Mouse (Mus musculus): Measurements from ENCODE around the gene Abca2. TPM values are rescaled to one million over a fixed set of nuclear protein-coding genes. Genes with fewer than 3 reads are reported as not detected.

Abca2 gene
- polyA plus RNA-seq, 1 experiment from 2014 or later, result 3.8 TPM

- 53% methylated on average over 1 of the region's 1 CpGs for WGBS
- Histone ChIP-seq H3K9ac (ENCODE audit: low read length) (no peak overlapping the region), H3K4me2 (ENCODE audit: low read length) (no peak overlapping the region), H3K36me3 (ENCODE audit: control insufficient read depth, insufficient read depth, low read length) (no peaks in the 10 kb centered on the region), H3K9me3 (ENCODE audit: control insufficient read depth, low read length) (no peaks in the 10 kb centered on the region), H3K4me1 (ENCODE audit: control insufficient read depth in 2 of 2, insufficient read depth in 2 of 2, low read length in 2 of 2) (peaks cover 9 to 18% of the 10 kb centered on the region in 2 experiments), H3K4me3 (ENCODE audit: control insufficient read depth in 1 of 2, insufficient read depth in 1 of 2, low read depth in 1 of 2, low read length in 2 of 2) (no peak overlapping the region), H3K27me3 (ENCODE audit: control insufficient read depth, insufficient read depth, low read length) (peaks cover 76% of the 10 kb centered on the region), H3K27ac (replicated peaks in 1 of 2; ENCODE audit: control insufficient read depth in 1 of 2, insufficient read depth in 1 of 2, low read depth in 2 of 2, low read length in 2 of 2) (no peak overlapping the region)
- ATAC-seq (ENCODE audit: insufficient number of reproducible peaks, insufficient read depth, low FRiP score, low read depth), result no peak
These were observed 31.5 kb upstream of the Abca2 start for GRCm38 (mm10) chr2:25397010-25397409.

DNA sequence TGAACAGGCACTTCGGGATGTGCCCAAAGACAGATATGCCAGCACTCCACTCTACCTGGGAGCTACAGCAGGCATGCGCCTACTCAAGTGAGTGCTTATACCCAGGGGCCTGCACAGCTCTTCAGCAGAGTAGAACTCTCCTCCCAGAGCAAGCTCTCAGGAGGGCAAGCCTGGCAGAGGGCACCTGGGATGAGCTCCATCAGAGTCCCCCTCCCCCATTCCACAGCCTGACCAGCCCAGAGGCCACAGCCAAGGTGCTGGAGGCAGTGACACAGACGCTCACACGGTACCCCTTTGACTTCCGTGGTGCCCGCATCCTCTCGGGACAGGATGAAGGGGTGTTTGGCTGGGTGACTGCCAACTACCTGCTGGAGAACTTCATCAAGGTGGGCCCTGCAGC lies 30.4 kb upstream of the Abca2 start:
- Histone ChIP-seq H3K4me1 (ENCODE audit: control insufficient read depth in 2 of 2, insufficient read depth in 2 of 2, low read length in 2 of 2) (peaks cover 9 to 24% of the 10 kb centered on the region in 2 experiments), H3K4me2 (ENCODE audit: low read length) (no peak overlapping the region), H3K27me3 (ENCODE audit: control insufficient read depth, insufficient read depth, low read length) (peaks cover 86% of the 10 kb centered on the region), H3K4me3 (ENCODE audit: control insufficient read depth in 1 of 2, insufficient read depth in 1 of 2, low read depth in 1 of 2, low read length in 2 of 2) (no peak overlapping the region), H3K9me3 (ENCODE audit: control insufficient read depth, low read length) (no peaks in the 10 kb centered on the region), H3K27ac (replicated peaks in 1 of 2; ENCODE audit: control insufficient read depth in 1 of 2, insufficient read depth in 1 of 2, low read depth in 2 of 2, low read length in 2 of 2) (no peak overlapping the region), H3K36me3 (ENCODE audit: control insufficient read depth, insufficient read depth, low read length) (no peaks in the 10 kb centered on the region), H3K9ac (ENCODE audit: low read length) (no peak overlapping the region)
- ATAC-seq (ENCODE audit: insufficient number of reproducible peaks, insufficient read depth, low FRiP score, low read depth), result no peak
- WGBS, result 86% methylated on average over 7 of the region's 7 CpGs

DNA sequence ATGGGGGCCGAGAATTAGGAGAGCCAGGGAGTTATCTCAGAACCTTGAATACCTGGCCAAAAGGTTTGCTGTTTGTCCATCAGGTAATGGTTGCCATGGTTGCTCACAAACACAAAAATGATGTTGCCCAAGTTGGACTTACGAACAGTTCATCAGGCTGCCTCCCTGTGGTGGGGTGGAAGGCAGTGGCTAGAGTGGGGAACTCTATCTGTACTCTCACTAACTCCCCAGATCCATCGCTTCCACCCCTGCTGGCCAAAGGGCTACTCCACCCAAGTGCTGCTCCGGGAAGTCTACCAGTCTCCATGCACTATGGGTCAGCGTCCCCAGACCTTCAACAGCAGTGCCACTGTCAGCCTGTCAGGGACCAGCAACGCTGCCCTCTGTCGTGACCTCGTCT lies 29.5 kb upstream of the Abca2 start, which contains the start of gene Npdc1:
Gene Npdc1, plus strand, starts transcription at position 301 of the 400 bp plus-strand sequence.
- peaks cover 96% of the 10 kb centered on the region for H3K27me3 ChIP-seq (ENCODE audit: control insufficient read depth, insufficient read depth, low read length)

DNA sequence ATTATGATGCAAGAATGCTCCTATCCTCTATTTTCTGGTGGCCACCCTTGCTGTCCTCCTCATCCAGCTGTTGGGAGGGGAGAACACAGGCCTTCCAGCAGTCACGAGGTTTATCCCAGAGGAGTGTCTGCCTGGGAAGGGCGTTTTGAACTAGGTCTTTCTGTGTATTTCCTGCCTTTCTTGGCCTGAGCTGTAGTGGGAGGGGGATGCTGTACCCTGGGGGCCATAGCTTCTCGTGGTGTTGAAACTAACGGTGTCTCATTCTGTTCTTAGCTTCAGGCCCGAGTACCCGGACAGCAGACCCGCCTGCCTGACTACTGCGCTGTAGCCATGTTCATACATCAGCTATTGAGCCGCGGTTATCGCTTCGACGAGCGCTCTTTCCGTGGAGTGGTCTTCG lies 28.2 kb upstream of the Abca2 start:
- Histone ChIP-seq H3K27ac (replicated peaks in 1 of 2; ENCODE audit: control insufficient read depth in 1 of 2, insufficient read depth in 1 of 2, low read depth in 2 of 2, low read length in 2 of 2) (no peak overlapping the region), H3K27me3 (ENCODE audit: control insufficient read depth, insufficient read depth, low read length) (peaks cover 93% of the 10 kb centered on the region), H3K4me3 (ENCODE audit: control insufficient read depth in 1 of 2, insufficient read depth in 1 of 2, low read depth in 1 of 2, low read length in 2 of 2) (no peak overlapping the region), H3K4me1 (ENCODE audit: control insufficient read depth in 2 of 2, insufficient read depth in 2 of 2, low read length in 2 of 2) (peaks cover 2 to 16% of the 10 kb centered on the region in 2 experiments; a peak in 3 of 4 replicates), H3K4me2 (ENCODE audit: low read length) (peak overlapping the region; percentile 22; the same call in 1 of the 2 replicates), H3K36me3 (ENCODE audit: control insufficient read depth, insufficient read depth, low read length) (no peaks in the 10 kb centered on the region), H3K9me3 (ENCODE audit: control insufficient read depth, low read length) (no peaks in the 10 kb centered on the region), H3K9ac (ENCODE audit: low read length) (no peak overlapping the region)
- ATAC-seq (ENCODE audit: insufficient number of reproducible peaks, insufficient read depth, low FRiP score, low read depth), result no peak
- WGBS, result 18% methylated on average over 16 of the region's 16 CpGs

More for the DNA sequence above, 29.5 kb upstream of the Abca2 start, which contains the start of gene Npdc1:
- no peak for ATAC-seq (ENCODE audit: insufficient number of reproducible peaks, insufficient read depth, low FRiP score, low read depth)
- 53% methylated on average over 8 of the region's 8 CpGs for WGBS
- Histone ChIP-seq H3K9ac (ENCODE audit: low read length) (no peak within 1 kb of the TSS), H3K4me3 (ENCODE audit: control insufficient read depth in 1 of 2, insufficient read depth in 1 of 2, low read depth in 1 of 2, low read length in 2 of 2) (no peak within 1 kb of the TSS), H3K4me1 (ENCODE audit: control insufficient read depth in 2 of 2, insufficient read depth in 2 of 2, low read length in 2 of 2) (peaks cover 9 to 24% of the 10 kb centered on the region in 2 experiments), H3K27ac (replicated peaks in 1 of 2; ENCODE audit: control insufficient read depth in 1 of 2, insufficient read depth in 1 of 2, low read depth in 2 of 2, low read length in 2 of 2) (no peak within 1 kb of the TSS), H3K9me3 (ENCODE audit: control insufficient read depth, low read length) (no peaks in the 10 kb centered on the region), H3K4me2 (ENCODE audit: low read length) (no peak within 1 kb of the TSS), H3K36me3 (ENCODE audit: control insufficient read depth, insufficient read depth, low read length) (no peaks in the 10 kb centered on the region)

- H3K4me2 ChIP-seq (ENCODE audit: low read length), result peak overlapping the region; percentile 22; the same call in 1 of the 2 replicates
- H3K27ac ChIP-seq (replicated peaks in 1 of 2; ENCODE audit: control insufficient read depth in 1 of 2, insufficient read depth in 1 of 2, low read depth in 2 of 2, low read length in 2 of 2), result no peak overlapping the region
- peaks cover 89% of the 10 kb centered on the region for H3K27me3 ChIP-seq (ENCODE audit: control insufficient read depth, insufficient read depth, low read length)
- WGBS, result 2% methylated on average over 17 of the region's 17 CpGs
- no peaks in the 10 kb centered on the region for H3K9me3 ChIP-seq (ENCODE audit: control insufficient read depth, low read length)
- H3K4me3 ChIP-seq (ENCODE audit: control insufficient read depth in 1 of 2, insufficient read depth in 1 of 2, low read depth in 1 of 2, low read length in 2 of 2), result no peak overlapping the region
- ATAC-seq (ENCODE audit: insufficient number of reproducible peaks, insufficient read depth, low FRiP score, low read depth), result no peak
- no peaks in the 10 kb centered on the region for H3K36me3 ChIP-seq (ENCODE audit: control insufficient read depth, insufficient read depth, low read length)
- peaks cover under 1 to 13% of the 10 kb centered on the region in 2 experiments; a peak in 3 of 4 replicates for H3K4me1 ChIP-seq (ENCODE audit: control insufficient read depth in 2 of 2, insufficient read depth in 2 of 2, low read length in 2 of 2)
- H3K9ac ChIP-seq (ENCODE audit: low read length), result no peak overlapping the region
These were observed 27.7 kb upstream of the Abca2 start for GRCm38 (mm10) chr2:25400764-25401163.

GRCm38 (mm10) chr2:25402377-25402971 lies 26.0 kb upstream of the Abca2 start:
- H3K27me3 ChIP-seq (ENCODE audit: control insufficient read depth, insufficient read depth, low read length), result peaks cover 78% of the 10 kb centered on the region
- peak overlapping the region; percentile 71 for H3K4me2 ChIP-seq (ENCODE audit: low read length)
- no peak overlapping the region for H3K9ac ChIP-seq (ENCODE audit: low read length)
- no peaks in the 10 kb centered on the region for H3K9me3 ChIP-seq (ENCODE audit: control insufficient read depth, low read length)
- H3K36me3 ChIP-seq (ENCODE audit: control insufficient read depth, insufficient read depth, low read length), result no peaks in the 10 kb centered on the region
- peaks cover 0 to 6% of the 10 kb centered on the region in 2 experiments; a peak in 1 of 4 replicates for H3K4me1 ChIP-seq (ENCODE audit: control insufficient read depth in 2 of 2, insufficient read depth in 2 of 2, low read length in 2 of 2)
- WGBS, result under 1% methylated on average over 13 of the region's 13 CpGs
- no peak for ATAC-seq (ENCODE audit: insufficient number of reproducible peaks, insufficient read depth, low FRiP score, low read depth)
- no peak overlapping the region for H3K27ac ChIP-seq (replicated peaks in 1 of 2; ENCODE audit: control insufficient read depth in 1 of 2, insufficient read depth in 1 of 2, low read depth in 2 of 2, low read length in 2 of 2)
- peak overlapping the region; percentile 52 to 56 for H3K4me3 ChIP-seq (ENCODE audit: control insufficient read depth in 1 of 2, insufficient read depth in 1 of 2, low read depth in 1 of 2, low read length in 2 of 2)

DNA sequence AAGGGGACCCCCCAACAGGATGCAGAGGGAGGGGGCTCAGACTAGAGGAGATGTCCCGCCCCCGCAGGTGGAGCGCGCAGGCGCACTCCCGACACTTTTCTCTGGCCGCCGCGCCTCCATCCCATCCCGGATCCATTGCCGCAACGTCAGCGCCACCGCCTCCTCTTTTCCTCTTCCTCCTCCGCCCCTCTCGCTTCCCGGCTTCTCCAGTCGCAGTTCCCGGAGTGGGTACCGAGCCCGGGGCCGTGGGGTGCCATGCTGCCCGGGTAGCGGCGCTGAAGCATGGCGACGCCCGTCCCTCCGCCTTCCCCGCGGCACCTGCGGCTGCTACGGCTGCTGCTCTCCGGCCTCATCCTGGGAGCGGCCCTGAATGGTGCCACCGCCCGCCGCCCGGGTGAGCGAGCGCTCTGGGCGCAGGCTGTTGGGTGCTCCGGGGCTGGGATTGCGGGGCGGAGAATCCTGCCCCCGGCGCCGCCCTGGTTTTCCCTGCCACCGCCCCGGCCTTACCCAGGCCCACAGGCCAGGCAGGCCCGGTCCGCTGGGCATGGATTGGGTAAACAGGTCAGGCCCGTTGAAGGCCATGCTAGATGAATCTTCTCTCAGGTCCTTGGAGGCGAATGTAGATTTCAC lies 25.4 kb upstream of the Abca2 start:
- Histone ChIP-seq H3K27me3 (ENCODE audit: control insufficient read depth, insufficient read depth, low read length) (peaks cover 72% of the 10 kb centered on the region), H3K36me3 (ENCODE audit: control insufficient read depth, insufficient read depth, low read length) (no peaks in the 10 kb centered on the region), H3K4me2 (ENCODE audit: low read length) (peak overlapping the region; percentile 71), H3K4me3 (ENCODE audit: control insufficient read depth in 1 of 2, insufficient read depth in 1 of 2, low read depth in 1 of 2, low read length in 2 of 2) (peak overlapping the region; percentile 52 to 56), H3K4me1 (ENCODE audit: control insufficient read depth in 2 of 2, insufficient read depth in 2 of 2, low read length in 2 of 2) (peaks cover 0 to 6% of the 10 kb centered on the region in 2 experiments; a peak in 1 of 4 replicates), H3K9me3 (ENCODE audit: control insufficient read depth, low read length) (no peaks in the 10 kb centered on the region), H3K27ac (replicated peaks in 1 of 2; ENCODE audit: control insufficient read depth in 1 of 2, insufficient read depth in 1 of 2, low read depth in 2 of 2, low read length in 2 of 2) (no peak overlapping the region), H3K9ac (ENCODE audit: low read length) (peak overlapping the region; percentile 67)
- ATAC-seq (ENCODE audit: insufficient number of reproducible peaks, insufficient read depth, low FRiP score, low read depth), result no peak
- 2% methylated on average over 52 of the region's 54 CpGs for WGBS

Data from heart, embryonic 14.5 days (tissue).